Mouse (Mus musculus) CH12.LX (cell line): ENCODE measurements at regions not wholly inside any gene's neighbourhood (a gene's known extent, or its start where the extent isn't known, plus 50 kb on each side); places are given as distances from the start of the nearest gene placed in this dataset.

Source experiments
- DNase-seq: peaks from one replicate; pipeline ENCODE4 v3.0.0-alpha.2; 2013; ENCODE audit errors: extremely low read depth
- H3K27ac ChIP-seq: 2 replicates; pipeline ENCODE4 v1.5.1; 2012; ENCODE audit warnings: low read depth, mild to moderate bottlenecking, control low read depth, moderate library complexity; ENCODE audit not compliant: insufficient read depth
- H3K27me3 ChIP-seq: replicated peaks from 2 replicates; pipeline ENCODE3; 2012; ENCODE audit warnings: inconsistent platforms
- H3K36me3 ChIP-seq, 2 experiments: replicated peaks in 1 of 2; 2 replicates each; pipeline versions ENCODE3 to v1.6.1; 2012; ENCODE audit warnings: inconsistent platforms in 1 of 2, low read length in 1 of 2, mild to moderate bottlenecking in 1 of 2, mixed read lengths in 1 of 2, moderate library complexity in 1 of 2; ENCODE audit not compliant: control insufficient read depth in 1 of 2, insufficient read depth in 1 of 2
- H3K4me1 ChIP-seq, 2 experiments: 2 replicates each; pipeline ENCODE4 v1.6.1; 2012; ENCODE audit warnings: inconsistent platforms in 1 of 2, moderate library complexity in 1 of 2; ENCODE audit not compliant: insufficient read depth in 2 of 2, control insufficient read depth in 1 of 2
- H3K4me2 ChIP-seq: 2 replicates; pipeline ENCODE4 v1.6.1; 2012; ENCODE audit warnings: low read depth, mild to moderate bottlenecking, control low read depth; ENCODE audit not compliant: poor library complexity, insufficient read depth, severe bottlenecking
- H3K4me3 ChIP-seq, 3 experiments: fragments of 150-350 bp in 1 of 3; sonication (generic) in 1 of 3; replicated peaks in 1 of 3; 2 replicates each; pipeline versions ENCODE3 to v1.5.1; 2011 to 2012; ENCODE audit warnings: low read depth in 2 of 3, low read length in 2 of 3, mild to moderate bottlenecking in 2 of 3, moderate library complexity in 2 of 3, control low read depth in 1 of 3, improper control_type of control experiment in 1 of 3, inconsistent platforms in 1 of 3, mixed read lengths in 1 of 3; ENCODE audit not compliant: poor library complexity in 1 of 3
- H3K79me2 ChIP-seq: replicated peaks from 2 replicates; pipeline ENCODE4 v1.6.1; 2012; ENCODE audit warnings: mild to moderate bottlenecking, moderate library complexity; ENCODE audit not compliant: control insufficient read depth, poor library complexity, insufficient read depth, severe bottlenecking; ENCODE audit errors: extremely low read depth
- H3K9ac ChIP-seq: 2 replicates; pipeline ENCODE4 v1.6.1; 2012; ENCODE audit warnings: low read depth, mild to moderate bottlenecking, control low read depth, moderate library complexity; ENCODE audit not compliant: insufficient read depth
- H3K9me3 ChIP-seq: replicated peaks from 2 replicates; pipeline ENCODE3; 2012; ENCODE audit warnings: low read length, inconsistent platforms, mixed read lengths
- BHLHE40 ChIP-seq: IDR thresholded peaks from 2 replicates; pipeline ENCODE4 v1.6.1; 2011; ENCODE audit warnings: mild to moderate bottlenecking, low read depth, low read length, improper control_type of control experiment
- CHD1 ChIP-seq: IDR thresholded peaks from 2 replicates; pipeline ENCODE4 v1.6.1; 2012; ENCODE audit warnings: low read depth, low read length, improper control_type of control experiment, inconsistent platforms
- CHD2 ChIP-seq: IDR thresholded peaks from 2 replicates; pipeline ENCODE4 v1.6.1; 2011; ENCODE audit warnings: low read length, improper control_type of control experiment
- CTCF ChIP-seq, 2 experiments: IDR thresholded peaks in 1 of 2; conservative IDR thresholded peaks in 1 of 2; 2 replicates each; pipeline ENCODE4 v1.5.1; 2011 to 2012; ENCODE audit warnings: low read depth in 2 of 2, low read length in 2 of 2, improper control_type of control experiment in 1 of 2, inconsistent platforms in 1 of 2, mild to moderate bottlenecking in 1 of 2, moderate library complexity in 1 of 2
- ELF1 ChIP-seq: IDR thresholded peaks from 2 replicates; pipeline ENCODE4 v1.6.1; 2014; ENCODE audit warnings: low read depth, mild to moderate bottlenecking, inconsistent platforms, low read length, improper control_type of control experiment
- IRF4 ChIP-seq: IDR thresholded peaks from 2 replicates; pipeline ENCODE4 v1.6.1; 2014; ENCODE audit warnings: low read depth, mild to moderate bottlenecking, inconsistent platforms, low read length, improper control_type of control experiment
- JUN ChIP-seq: IDR thresholded peaks from 2 replicates; pipeline ENCODE4 v1.6.1; 2011; ENCODE audit warnings: low read depth, mild to moderate bottlenecking, low read length, improper control_type of control experiment, moderate library complexity; ENCODE audit not compliant: insufficient read depth
- MAFK ChIP-seq: IDR thresholded peaks from 2 replicates; pipeline ENCODE4 v1.6.1; 2011; ENCODE audit warnings: low read length, improper control_type of control experiment; ENCODE audit not compliant: insufficient replicate concordance
- MAZ ChIP-seq: IDR thresholded peaks from 2 replicates; pipeline ENCODE4 v1.6.1; 2012; ENCODE audit warnings: low read depth, mild to moderate bottlenecking, inconsistent platforms, low read length, improper control_type of control experiment, moderate library complexity
- MYC ChIP-seq: IDR thresholded peaks from 2 replicates; pipeline ENCODE4 v1.6.1; 2011; ENCODE audit warnings: low read depth, mild to moderate bottlenecking, improper control_type of control experiment, low read length
- PAX5 ChIP-seq: IDR thresholded peaks from 2 replicates; pipeline ENCODE4 v1.6.1; 2012; ENCODE audit warnings: low read length, inconsistent platforms, mixed read lengths
- POLR2A ChIP-seq: IDR thresholded peaks from 2 replicates; pipeline ENCODE4 v1.6.1; 2011; ENCODE audit warnings: low read depth, mild to moderate bottlenecking, improper control_type of control experiment, low read length
- POLR2AphosphoS2 ChIP-seq: IDR thresholded peaks from 2 replicates; pipeline ENCODE4 v1.6.1; 2011; ENCODE audit warnings: low read depth, low read length, improper control_type of control experiment
- RAD21 ChIP-seq: IDR thresholded peaks from 2 replicates; pipeline ENCODE4 v1.6.1; 2011; ENCODE audit warnings: low read depth, mild to moderate bottlenecking, low read length, improper control_type of control experiment, moderate library complexity
- SMC3 ChIP-seq: IDR thresholded peaks from 2 replicates; pipeline ENCODE4 v1.6.1; 2011; ENCODE audit warnings: low read depth, low read length, improper control_type of control experiment
- USF1 ChIP-seq: IDR thresholded peaks from 2 replicates; pipeline ENCODE4 v1.6.1; 2014; ENCODE audit warnings: low read depth, mild to moderate bottlenecking, inconsistent platforms, low read length, improper control_type of control experiment
- ZC3H11A ChIP-seq: IDR thresholded peaks from 2 replicates; pipeline ENCODE4 v1.6.1; 2012; ENCODE audit warnings: low read depth, mild to moderate bottlenecking, inconsistent platforms, low read length, improper control_type of control experiment
- dilution Hi-C: fragments of 300-500 bp; cut with MboI; formaldehyde crosslinking; loops from 2 replicates; pipeline ENCODE4 v1.14.3; 2020; ENCODE audit warnings: low sequenced_read_pairs; ENCODE audit not compliant: extremely low pct_unique_long_range_greater_than_20kb, extremely low pct_ligation_motif_present
- in situ Hi-C: fragments of 300-500 bp; cut with MboI; formaldehyde crosslinking; loops from 3 replicates; pipeline ENCODE4 v1.14.3; 2019; ENCODE audit warnings: low sequenced_read_pairs, low pct_ligation_motif_present, low pct_unique_long_range_greater_than_20kb, mixed read lengths

- Histone ChIP-seq H3K4me2 (no peak overlapping the region), H3K36me3 (no peaks in the 10 kb centered on the region), H3K27ac (no peak overlapping the region), H3K4me3 (no peak overlapping the region)
- in situ Hi-C loops: no loop called here
- peak; percentile 11 for DNase-seq
- dilution Hi-C loops: no loop called here
- TF ChIP-seq CTCF (conservative IDR thresholded peaks at IDR 0.05 in 1 of 2, IDR thresholded peaks at IDR 0.05 in 1 of 2; ENCODE audit: low read depth in 2 of 2, low read length in 2 of 2): peak in 1 of 2 experiments; percentile 19; a peak in 2 of 4 replicates
- no peak for TF ChIP-seq MYC
- TF ChIP-seq MAFK: no peak
- TF ChIP-seq SMC3: no peak; the same call in 1 of the 2 replicates
- TF ChIP-seq IRF4: no peak
- no peak for TF ChIP-seq PAX5
- no peak for TF ChIP-seq BHLHE40
- TF ChIP-seq POLR2A: no peak
- no peak for TF ChIP-seq JUN
- TF ChIP-seq RAD21: peak; percentile 18
- TF ChIP-seq, all 38 proteins: peak for 2
- Histone ChIP-seq H3K9ac (no peak overlapping the region), H3K79me2 (no peaks in the 10 kb centered on the region), H3K9me3 (no peaks in the 10 kb centered on the region), H3K4me1 (no peaks in the 10 kb centered on the region), H3K27me3 (no peaks in the 10 kb centered on the region)
Measured at GRCm38 (mm10) chr5:17112026-17112425, 261.0 kb upstream of the Speer4f2 start.

GRCm38 (mm10) chr5:17115035-17115434 lies 257.9 kb upstream of the Speer4f2 start:
- dilution Hi-C loops: no loop called here
- Histone ChIP-seq H3K4me2 (no peak overlapping the region), H3K9ac (no peak overlapping the region), H3K27me3 (no peaks in the 10 kb centered on the region), H3K9me3 (no peaks in the 10 kb centered on the region), H3K4me3 (no peak overlapping the region), H3K36me3 (no peaks in the 10 kb centered on the region), H3K79me2 (no peaks in the 10 kb centered on the region), H3K4me1 (no peaks in the 10 kb centered on the region), H3K27ac (no peak overlapping the region)
- in situ Hi-C loops: no loop called here
- TF ChIP-seq ELF1 (no peak), PAX5 (no peak), RAD21 (no peak), MAZ (no peak), CHD2 (no peak)
- no peak for DNase-seq

- no peak overlapping the region for H3K4me2 ChIP-seq
- no peaks in the 10 kb centered on the region for H3K4me1 ChIP-seq
- in situ Hi-C loops: no loop called here
- no peaks in the 10 kb centered on the region for H3K27me3 ChIP-seq
- TF ChIP-seq POLR2AphosphoS2 (no peak), USF1 (no peak), ZC3H11A (no peak), MYC (no peak), CHD1 (no peak), PAX5 (no peak)
- TF ChIP-seq, all 38 proteins: peak for 0
- dilution Hi-C loops: no loop called here
- H3K9me3 ChIP-seq: no peaks in the 10 kb centered on the region
- no peak overlapping the region for H3K9ac ChIP-seq
- no peak for DNase-seq
- no peak overlapping the region for H3K4me3 ChIP-seq
- no peak overlapping the region for H3K27ac ChIP-seq
- no peaks in the 10 kb centered on the region for H3K36me3 ChIP-seq
- H3K79me2 ChIP-seq: no peaks in the 10 kb centered on the region
Measured at GRCm38 (mm10) chr5:17116072-17116471, 256.9 kb upstream of the Speer4f2 start.
